Mouse (Mus musculus): ENCODE results near the gene Trp53rka. TPM values are rescaled to one million over a fixed set of nuclear protein-coding genes. Genes with fewer than 3 reads are reported as not detected.

Trp53rka gene
- polyA plus RNA-seq (2012; rRNA removed), result 27.5 and 27.7 TPM in 2 replicates

DNA sequence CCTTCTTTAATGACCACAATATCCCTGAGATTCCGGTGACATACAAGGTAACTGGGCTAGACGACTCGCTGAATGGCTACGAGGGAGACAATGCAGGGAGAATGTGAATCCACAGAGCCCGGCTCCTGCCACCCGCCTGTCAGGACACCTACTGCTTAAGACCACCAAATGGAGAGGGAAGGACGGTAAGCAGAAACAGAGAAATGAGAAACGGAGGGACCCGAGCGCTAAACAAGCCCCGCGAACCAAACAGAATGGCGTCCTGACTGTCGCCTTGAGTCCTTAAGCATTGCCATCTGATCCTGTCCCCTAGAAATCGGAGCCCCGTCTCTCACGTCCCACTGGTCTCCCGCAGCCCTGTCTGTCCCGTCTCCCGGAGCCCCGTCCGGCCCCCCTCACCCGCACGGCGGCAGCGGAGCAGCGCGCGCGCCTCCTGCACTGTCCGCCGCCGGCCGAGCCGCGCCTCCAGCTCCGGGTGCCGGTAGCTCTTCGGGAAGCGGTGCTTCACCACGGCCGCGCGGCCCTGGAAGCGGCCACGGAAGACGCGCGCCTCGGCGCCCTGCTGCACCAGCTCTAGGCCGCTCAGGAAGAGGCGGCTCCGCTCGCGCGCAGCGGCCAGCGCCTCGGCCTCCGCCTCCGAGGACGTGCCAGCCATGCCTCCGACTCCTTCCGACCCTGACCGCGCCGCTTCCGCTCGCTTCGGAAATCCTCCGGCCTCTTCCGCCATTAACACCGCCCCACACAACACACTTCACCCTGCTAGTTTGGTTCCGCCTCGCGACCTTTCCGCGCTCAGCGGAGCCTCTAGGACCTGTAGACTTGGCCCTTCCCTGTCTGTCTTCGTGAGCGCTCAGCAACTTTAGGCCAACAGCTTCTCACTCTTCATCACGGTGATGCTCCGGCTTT lies at the start of gene Trp53rka:
Trp53rka (minus strand) TSS at position 677 of the 906 bp plus-strand sequence.
- DNase-seq, result peak; percentile 86 to 88
- peak within 1 kb of the TSS; percentile 56 for H3K27ac ChIP-seq (ENCODE audit: insufficient read depth, low read length)
- TF ChIP-seq POLR2A (IDR thresholded peaks at IDR 0.05; ENCODE audit: borderline replicate concordance, insufficient read depth, low read length) (peak; percentile 63; the same call in 1 of the 2 replicates), CTCF (IDR thresholded peaks at IDR 0.05; ENCODE audit: borderline replicate concordance, insufficient read depth, low read depth, low read length) (no peak)
- no peaks in the 10 kb centered on the region for H3K27me3 ChIP-seq (ENCODE audit: control insufficient read depth, insufficient read depth, low read length)
- H3K4me3 ChIP-seq (replicated peaks; ENCODE audit: insufficient read depth, low read depth, low read length), result peak within 1 kb of the TSS; percentile 98
- WGBS, result under 1% methylated on average over 82 of the region's 84 CpGs
- 0 out of 2 replicates have a peak, but pooled peaks cover 3% of the 10 kb centered on the region for H3K4me1 ChIP-seq (ENCODE audit: control insufficient read depth, insufficient read depth, low read length)

DNA sequence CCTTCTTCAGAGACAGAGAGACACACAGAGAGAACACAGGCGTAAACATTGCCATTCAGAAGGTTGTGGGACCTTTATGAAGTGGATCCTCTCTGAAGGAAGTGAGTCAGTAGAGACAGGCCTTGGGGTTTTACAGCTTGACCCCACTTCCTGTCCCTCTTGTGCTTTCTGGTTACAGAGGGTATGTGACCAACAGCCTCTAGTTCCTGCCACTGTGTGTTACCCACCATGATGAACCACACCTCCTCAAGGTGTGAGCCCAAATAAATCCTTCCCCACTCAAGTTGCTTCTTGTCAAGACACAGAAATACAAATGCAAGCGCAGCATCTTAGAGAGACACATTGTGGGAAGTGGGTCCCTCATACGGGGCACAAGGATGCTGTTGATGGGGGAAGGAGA lies 47.9 kb upstream of the Trp53rka start:
- WGBS, result 85% methylated on average over 3 of the region's 3 CpGs
- no peaks in the 10 kb centered on the region for H3K4me1 ChIP-seq (ENCODE audit: control insufficient read depth, insufficient read depth, low read length)
- no peaks in the 10 kb centered on the region for H3K27me3 ChIP-seq (ENCODE audit: control insufficient read depth, insufficient read depth, low read length)
- no peak overlapping the region for H3K27ac ChIP-seq (ENCODE audit: insufficient read depth, low read length)
- no peak overlapping the region for H3K4me3 ChIP-seq (replicated peaks; ENCODE audit: insufficient read depth, low read depth, low read length)
- no peak for DNase-seq
- no peak for TF ChIP-seq POLR2A (IDR thresholded peaks at IDR 0.05; ENCODE audit: borderline replicate concordance, insufficient read depth, low read length)

DNA sequence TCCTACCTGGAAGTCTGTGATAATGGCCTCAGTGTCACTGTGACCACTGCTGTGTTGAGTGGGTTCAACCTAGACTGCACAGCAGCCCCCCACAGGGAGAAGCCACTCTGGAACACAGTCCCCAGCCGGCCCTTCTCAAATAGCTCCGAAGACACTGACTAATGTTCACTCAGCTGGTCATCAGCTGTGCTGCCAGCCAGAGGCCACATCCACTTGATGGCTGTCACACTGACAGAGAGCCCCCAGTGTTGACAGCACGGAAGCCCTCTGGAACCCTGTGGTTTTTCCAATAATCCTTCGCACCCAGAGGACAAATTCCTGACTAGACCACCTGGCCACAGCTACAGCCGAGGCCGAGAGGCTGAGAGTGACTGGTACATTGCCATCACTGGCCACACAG lies 40.7 kb upstream of the Trp53rka start:
- DNase-seq, result no peak
- Histone ChIP-seq H3K4me1 (ENCODE audit: control insufficient read depth, insufficient read depth, low read length) (no peaks in the 10 kb centered on the region), H3K27me3 (ENCODE audit: control insufficient read depth, insufficient read depth, low read length) (no peaks in the 10 kb centered on the region), H3K4me3 (replicated peaks; ENCODE audit: insufficient read depth, low read depth, low read length) (no peak overlapping the region), H3K27ac (ENCODE audit: insufficient read depth, low read length) (no peak overlapping the region)
- WGBS, result 30% methylated on average over 6 of the region's 6 CpGs
- TF ChIP-seq CTCF (IDR thresholded peaks at IDR 0.05; ENCODE audit: borderline replicate concordance, insufficient read depth, low read depth, low read length) (no peak), POLR2A (IDR thresholded peaks at IDR 0.05; ENCODE audit: borderline replicate concordance, insufficient read depth, low read length) (no peak)

DNA sequence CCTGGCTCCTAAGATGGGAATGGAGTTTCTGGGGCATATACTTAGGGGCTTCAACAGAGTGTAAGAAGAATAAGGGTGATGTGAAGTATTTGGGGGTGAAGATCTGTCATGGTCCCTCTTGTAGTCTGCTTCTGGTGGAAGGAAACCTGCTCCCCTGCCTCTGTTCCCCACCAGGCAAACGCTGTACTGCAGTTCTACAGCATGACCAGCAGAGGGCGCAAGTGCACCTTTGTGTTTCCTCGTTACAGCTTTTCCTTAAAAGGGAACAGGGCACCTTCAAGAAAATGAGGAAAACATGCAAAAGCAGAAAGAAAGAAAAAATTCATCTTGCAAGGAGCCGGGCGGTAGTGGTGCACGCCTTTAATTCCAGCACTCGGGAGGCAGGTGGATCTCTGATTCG lies 36.0 kb upstream of the Trp53rka start:
- Histone ChIP-seq H3K4me1 (ENCODE audit: control insufficient read depth, insufficient read depth, low read length) (no peaks in the 10 kb centered on the region), H3K27me3 (ENCODE audit: control insufficient read depth, insufficient read depth, low read length) (no peaks in the 10 kb centered on the region), H3K4me3 (replicated peaks; ENCODE audit: insufficient read depth, low read depth, low read length) (no peak overlapping the region), H3K27ac (ENCODE audit: insufficient read depth, low read length) (no peak overlapping the region)
- whole genome bisulfite sequencing, result 20% methylated on average over 8 of the region's 8 CpGs
- peak; percentile 38 to 65 for DNase-seq
- TF ChIP-seq CTCF (IDR thresholded peaks at IDR 0.05; ENCODE audit: borderline replicate concordance, insufficient read depth, low read depth, low read length) (peak; percentile 98), POLR2A (IDR thresholded peaks at IDR 0.05; ENCODE audit: borderline replicate concordance, insufficient read depth, low read length) (no peak)

DNA sequence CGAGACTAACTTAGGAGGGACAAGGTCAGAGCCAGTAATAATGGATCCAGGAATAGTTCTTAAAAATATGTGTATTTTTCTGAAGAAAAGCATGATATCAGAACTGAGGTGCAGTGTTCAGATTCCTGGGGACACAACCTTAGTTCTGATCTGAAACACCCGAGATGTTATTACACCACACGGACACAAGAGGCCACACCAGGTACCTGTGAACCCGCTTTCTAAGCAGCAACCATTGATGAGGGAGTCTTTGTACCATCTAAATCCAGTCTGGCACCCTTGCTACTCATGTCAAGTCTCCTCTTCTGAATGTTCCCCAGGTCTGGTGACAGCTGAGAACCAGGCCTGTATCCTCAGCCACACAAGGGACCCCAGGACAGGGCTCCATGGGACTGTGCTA lies 32.5 kb upstream of the Trp53rka start:
- DNase-seq, result no peak
- TF ChIP-seq POLR2A (IDR thresholded peaks at IDR 0.05; ENCODE audit: borderline replicate concordance, insufficient read depth, low read length), result no peak
- Histone ChIP-seq H3K27ac (ENCODE audit: insufficient read depth, low read length) (no peak overlapping the region), H3K4me3 (replicated peaks; ENCODE audit: insufficient read depth, low read depth, low read length) (no peak overlapping the region), H3K27me3 (ENCODE audit: control insufficient read depth, insufficient read depth, low read length) (no peaks in the 10 kb centered on the region), H3K4me1 (ENCODE audit: control insufficient read depth, insufficient read depth, low read length) (no peaks in the 10 kb centered on the region)
- WGBS, result 73% methylated on average over 4 of the region's 4 CpGs

DNA sequence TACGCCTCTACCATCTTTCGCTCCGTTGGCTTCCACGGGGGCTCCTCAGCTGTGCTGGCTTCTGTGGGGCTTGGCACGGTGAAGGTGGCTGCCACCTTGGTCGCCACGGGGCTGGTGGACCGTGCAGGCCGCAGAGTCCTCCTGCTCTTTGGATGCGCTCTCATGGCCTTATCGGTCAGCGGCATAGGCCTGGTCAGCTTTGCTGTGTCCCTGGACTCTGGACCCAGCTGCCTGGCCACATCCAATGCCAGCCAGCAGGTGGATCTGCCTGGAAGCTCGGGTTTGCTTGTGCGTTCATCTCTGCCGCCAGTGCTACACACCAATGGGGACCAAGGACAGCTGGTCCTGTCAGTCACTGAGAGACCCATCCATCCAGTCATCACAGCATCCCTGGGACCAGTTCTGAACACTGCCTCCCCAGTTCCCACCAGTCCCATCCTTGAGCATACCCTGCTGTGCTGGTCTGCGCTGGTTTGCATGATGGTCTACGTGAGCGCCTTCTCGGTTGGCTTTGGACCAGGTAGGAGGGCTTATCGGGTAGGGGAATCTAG lies 22.1 kb upstream of the Trp53rka start:
- H3K4me1 ChIP-seq (ENCODE audit: control insufficient read depth, insufficient read depth, low read length), result no peaks in the 10 kb centered on the region
- no peak overlapping the region for H3K4me3 ChIP-seq (replicated peaks; ENCODE audit: insufficient read depth, low read depth, low read length)
- no peak overlapping the region for H3K27ac ChIP-seq (ENCODE audit: insufficient read depth, low read length)
- no peaks in the 10 kb centered on the region for H3K27me3 ChIP-seq (ENCODE audit: control insufficient read depth, insufficient read depth, low read length)
- no peak for DNase-seq
- TF ChIP-seq CTCF (IDR thresholded peaks at IDR 0.05; ENCODE audit: borderline replicate concordance, insufficient read depth, low read depth, low read length), result no peak
- no peak for TF ChIP-seq POLR2A (IDR thresholded peaks at IDR 0.05; ENCODE audit: borderline replicate concordance, insufficient read depth, low read length)
- WGBS, result 60% methylated on average over 20 of the region's 20 CpGs

DNA sequence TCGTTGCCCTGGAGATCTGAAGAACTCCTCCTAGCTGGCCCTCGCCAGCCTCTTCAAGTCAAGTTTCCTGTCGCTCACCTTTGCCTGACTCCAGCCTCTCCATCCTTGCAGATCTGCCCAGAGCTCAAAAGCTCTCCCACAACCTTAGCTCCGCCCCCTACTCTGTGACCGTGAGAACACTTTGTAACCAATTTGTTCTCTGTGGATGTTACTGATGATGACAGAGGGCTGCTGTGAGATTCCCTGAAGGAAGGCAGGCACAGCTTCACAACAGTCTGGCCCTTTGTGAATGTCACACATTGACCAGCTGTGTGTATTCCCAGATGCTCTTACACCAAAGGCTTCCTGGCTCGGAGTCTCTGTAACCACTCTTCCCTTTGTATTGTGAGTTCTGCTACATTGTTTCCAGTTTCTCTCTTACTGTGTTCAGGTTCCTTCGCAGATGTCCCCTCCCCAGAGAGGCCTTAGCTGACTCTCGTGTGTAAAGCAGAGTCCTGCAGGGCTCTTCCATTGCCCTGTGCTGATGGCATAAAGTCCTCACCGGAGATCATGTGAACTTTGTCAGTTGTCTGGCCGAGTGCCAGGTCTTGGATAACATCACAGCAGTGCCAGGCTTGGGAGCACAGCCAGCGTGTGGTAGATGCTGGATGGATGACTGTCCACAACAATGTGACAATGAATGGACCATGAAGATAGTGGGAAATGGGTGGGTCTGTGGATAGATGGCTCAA lies 19.9 kb upstream of the Trp53rka start:
- DNase-seq, result no peak
- Histone ChIP-seq H3K27ac (ENCODE audit: insufficient read depth, low read length) (no peak overlapping the region), H3K4me3 (replicated peaks; ENCODE audit: insufficient read depth, low read depth, low read length) (no peak overlapping the region), H3K27me3 (ENCODE audit: control insufficient read depth, insufficient read depth, low read length) (no peaks in the 10 kb centered on the region), H3K4me1 (ENCODE audit: control insufficient read depth, insufficient read depth, low read length) (no peaks in the 10 kb centered on the region)
- no peak for TF ChIP-seq CTCF (IDR thresholded peaks at IDR 0.05; ENCODE audit: borderline replicate concordance, insufficient read depth, low read depth, low read length)
- no peak for TF ChIP-seq POLR2A (IDR thresholded peaks at IDR 0.05; ENCODE audit: borderline replicate concordance, insufficient read depth, low read length)
- 17% methylated on average over 11 of the region's 11 CpGs for WGBS
